ENCODE assay signal across 18 mouse cellular contexts in the genomic region with DNA sequence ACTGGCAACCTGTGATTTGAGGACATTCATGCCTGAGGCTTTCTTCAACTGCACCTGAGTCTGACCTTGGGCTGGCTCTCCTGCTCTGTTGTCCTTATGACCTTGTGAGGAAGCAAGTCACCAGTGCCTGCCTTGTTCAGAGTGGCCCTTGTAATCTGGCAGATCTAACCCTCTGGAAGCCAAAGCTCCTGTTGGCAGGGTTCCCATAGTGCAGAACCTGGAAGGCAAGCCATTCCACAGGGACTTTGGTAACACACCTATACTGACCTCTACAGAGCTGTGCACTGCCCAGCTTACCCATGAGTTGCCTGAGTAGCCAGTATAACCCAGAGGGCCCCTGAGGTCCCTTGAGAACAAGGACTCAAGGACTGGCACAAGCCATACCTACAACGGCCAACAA. TPM values are rescaled to one million over a fixed set of nuclear protein-coding genes. Genes with fewer than 3 reads are reported as not detected.
A peak's percentile ranks its signal among the peaks of the same experiment; 100 is the strongest.
DNase-seq lines count a peak whose midpoint lies in the region; ATAC-seq and TF ChIP-seq lines count a peak whose summit lies in the region.
"Had no signal": no experiment of that assay in that cellular context is flagged by ENCODE, and none has a peak within 500 bp of the region (broad histone marks: within the 10 kb centered on the region; RNA-seq: fewer than 3 reads in every experiment).

No protein-coding gene starts in this region.

- no peak for ATAC-seq in lung, postnatal 0 days
- ATAC-seq: intestine, embryonic 15.5 days had no signal

- no peak for TF ChIP-seq CTCF in lung, postnatal 0 days (IDR thresholded peaks at IDR 0.05)

- no peak overlapping the region for H3K4me2 ChIP-seq in lung, postnatal 0 days (replicated peaks; ENCODE audit: low read depth, low read length)
- H3K4me2 ChIP-seq: hindbrain, embryonic 14.5 days; intestine, embryonic 15.5 days; limb, embryonic 15.5 days; midbrain, embryonic 11.5 days had no signal

- H3K36me3 ChIP-seq in lung, postnatal 0 days (ENCODE audit: insufficient read depth, low read length): no peaks in the 10 kb centered on the region
- H3K36me3 ChIP-seq: intestine, embryonic 15.5 days; limb, embryonic 15.5 days had no signal

- H3K27ac ChIP-seq in lung, postnatal 0 days (ENCODE audit: low read length): no peak overlapping the region
- H3K27ac ChIP-seq: gastrocnemius, adult 2 months; hindbrain, embryonic 14.5 days; intestine, embryonic 15.5 days; limb, embryonic 15.5 days; macrophage had no signal

- no peaks in the 10 kb centered on the region for H3K27me3 ChIP-seq in lung, postnatal 0 days (replicated peaks; ENCODE audit: insufficient read depth, low read length)
- H3K27me3 ChIP-seq: intestine, embryonic 15.5 days; limb, embryonic 15.5 days had no signal

- intact Hi-C loops in gastrocnemius, postnatal 36 days (cut with DNase I): no loop called here
- intact Hi-C loops in left cerebral cortex, postnatal 25 days (cut with DNase I): no loop called here

- TF ChIP-seq EP300 in lung, postnatal 0 days (IDR thresholded peaks at IDR 0.05): no peak

- no peak overlapping the region for H3K9ac ChIP-seq in lung, postnatal 0 days (replicated peaks; ENCODE audit: low read depth)
- H3K9ac ChIP-seq: hindbrain, embryonic 14.5 days; intestine, embryonic 15.5 days; limb, embryonic 15.5 days had no signal

- H3K9me3 ChIP-seq in lung, postnatal 0 days (ENCODE audit: low read length): no peaks in the 10 kb centered on the region
- H3K9me3 ChIP-seq: intestine, embryonic 15.5 days had no signal

- H3K4me1 ChIP-seq in lung, postnatal 0 days (ENCODE audit: insufficient read depth, low read depth, low read length): peaks cover 15% of the 10 kb centered on the region; the same call in 1 of the 2 replicates

- H3K4me3 ChIP-seq in lung, postnatal 0 days (ENCODE audit: low read depth, low read length): no peak overlapping the region
- H3K4me3 ChIP-seq: gastrocnemius, adult 2 months; intestine, embryonic 15.5 days; limb, embryonic 15.5 days had no signal

- WGBS in lung, postnatal 0 days: 67% methylated on average over 1 of the region's 1 CpGs

- DNase-seq in cerebellum, postnatal 36 days: peak; percentile 31 to 35
- no peak for DNase-seq in cerebellum, postnatal 4 days (ENCODE audit: low spot score in 2 of 2)
- DNase-seq in lung, postnatal 0 days (ENCODE audit: low spot score): peak; percentile 49
- DNase-seq in lung, postnatal 14 days: no peak
- DNase-seq in kidney, adult 8-10 months: peak; percentile 87 to 93
- peak; percentile 87 to 92 for DNase-seq in kidney, postnatal 25 days
- DNase-seq in gastrocnemius, postnatal 36 days: no peak
- no peak for DNase-seq in left cerebral cortex, postnatal 25 days (ENCODE audit: low spot score in 2 of 2)
- DNase-seq: cerebellum, adult 11 months; gastrocnemius, adult 2 months; layer of hippocampus, adult 9-11 months; right cerebral cortex, postnatal 25 days; thymus, postnatal 25 days had no signal

RNA-seq across cellular contexts. Expression of a gene that starts 48.0 kb away (rescaled TPM):
- polyA plus RNA-seq in lung, postnatal 0 days (2015; fragmentation: Nextera tagmentation; extraction: Ambion mirVana): 30.0 and 33.2 TPM in 2 replicates
- 10 to 100 TPM in 1 of 2 experiments, 1 to 10 TPM in 1; 6.4 to 10.3 TPM for total RNA-seq in gastrocnemius, postnatal 36 days (2021)
- 1 to 10 TPM; 4.0 to 5.3 TPM for total RNA-seq in left cerebral cortex, postnatal 25 days (2021)

Comparison
In these comparisons a context has a peak if more than half of its experiments do, and no peak if none do; other contexts are left out.
1. DNase-seq: peak in cerebellum, postnatal 36 days (2 of 2), lung, postnatal 0 days (single experiment), kidney, adult 8-10 months (2 of 2) and kidney, postnatal 25 days (2 of 2); none in cerebellum, postnatal 4 days (0 of 2), lung, postnatal 14 days (single experiment), gastrocnemius, postnatal 36 days (0 of 2) and left cerebral cortex, postnatal 25 days (0 of 2).